Mouse (Mus musculus) MEL (cell line): ENCODE data around the gene Plek.

Experiments used
- CTCF ChIP-seq, 3 experiments: IDR thresholded peaks in 2 of 3; conservative IDR thresholded peaks in 1 of 3; 2 replicates each; pipeline ENCODE4 v1.5.1; 2011 to 2012; ENCODE audit warnings: low read length in 3 of 3, low read depth in 2 of 3, mild to moderate bottlenecking in 2 of 3, improper control_type of control experiment in 1 of 3, inconsistent platforms in 1 of 3, mixed read lengths in 1 of 3, moderate library complexity in 1 of 3; ENCODE audit not compliant: control insufficient read depth in 1 of 3, insufficient read depth in 1 of 3, poor library complexity in 1 of 3, severe bottlenecking in 1 of 3
- E2F4 ChIP-seq: IDR thresholded peaks from 2 replicates; pipeline ENCODE4 v1.6.1; 2011; ENCODE audit warnings: low read depth, low read length, improper control_type of control experiment, borderline replicate concordance
- EP300 ChIP-seq, 2 experiments: IDR thresholded peaks; 2 replicates each; pipeline ENCODE4 v1.6.1; 2011; ENCODE audit warnings: improper control_type of control experiment in 2 of 2, low read length in 2 of 2, low read depth in 1 of 2, mild to moderate bottlenecking in 1 of 2
- MAX ChIP-seq: IDR thresholded peaks from 2 replicates; pipeline ENCODE4 v1.6.1; 2011; ENCODE audit warnings: low read length, improper control_type of control experiment
- UBTF ChIP-seq: IDR thresholded peaks from 2 replicates; pipeline ENCODE4 v1.6.1; 2012; ENCODE audit warnings: low read depth, mild to moderate bottlenecking, inconsistent platforms, low read length, improper control_type of control experiment, moderate library complexity, borderline replicate concordance; ENCODE audit not compliant: insufficient read depth

- no peak for TF ChIP-seq CTCF (IDR thresholded peaks at IDR 0.05 in 2 of 3, conservative IDR thresholded peaks at IDR 0.05 in 1 of 3; ENCODE audit: control insufficient read depth in 1 of 3, insufficient read depth in 1 of 3, low read depth in 2 of 3, low read length in 3 of 3, poor library complexity in 1 of 3, severe bottlenecking in 1 of 3)
- TF ChIP-seq MAX: no peak
- TF ChIP-seq EP300 (IDR thresholded peaks at IDR 0.05; ENCODE audit: low read depth in 1 of 2, low read length in 2 of 2): no peak
- TF ChIP-seq UBTF: no peak
- TF ChIP-seq E2F4: no peak
Measured at GRCm38 (mm10) chr11:17086106-17086505, 33.9 kb upstream of the Plek start.
